Mouse (Mus musculus) effector memory CD4-positive, alpha-beta T cell, adult 5 months (primary cell): Measurements from ENCODE around the gene Taf1d. TPM values are rescaled to one million over a fixed set of nuclear protein-coding genes. Genes with fewer than 3 reads are reported as not detected.

ENCODE experiments used
- polyA plus RNA-seq: library from polyadenylated mRNA; unstranded; fragments of 100-300 nt; shearing (Covaris generic); gene quantifications from one replicate; pipeline ENCODE4 v1.2.1, GENCODE M21; 2017

Taf1d gene
- polyA plus RNA-seq: 129 TPM

DNA sequence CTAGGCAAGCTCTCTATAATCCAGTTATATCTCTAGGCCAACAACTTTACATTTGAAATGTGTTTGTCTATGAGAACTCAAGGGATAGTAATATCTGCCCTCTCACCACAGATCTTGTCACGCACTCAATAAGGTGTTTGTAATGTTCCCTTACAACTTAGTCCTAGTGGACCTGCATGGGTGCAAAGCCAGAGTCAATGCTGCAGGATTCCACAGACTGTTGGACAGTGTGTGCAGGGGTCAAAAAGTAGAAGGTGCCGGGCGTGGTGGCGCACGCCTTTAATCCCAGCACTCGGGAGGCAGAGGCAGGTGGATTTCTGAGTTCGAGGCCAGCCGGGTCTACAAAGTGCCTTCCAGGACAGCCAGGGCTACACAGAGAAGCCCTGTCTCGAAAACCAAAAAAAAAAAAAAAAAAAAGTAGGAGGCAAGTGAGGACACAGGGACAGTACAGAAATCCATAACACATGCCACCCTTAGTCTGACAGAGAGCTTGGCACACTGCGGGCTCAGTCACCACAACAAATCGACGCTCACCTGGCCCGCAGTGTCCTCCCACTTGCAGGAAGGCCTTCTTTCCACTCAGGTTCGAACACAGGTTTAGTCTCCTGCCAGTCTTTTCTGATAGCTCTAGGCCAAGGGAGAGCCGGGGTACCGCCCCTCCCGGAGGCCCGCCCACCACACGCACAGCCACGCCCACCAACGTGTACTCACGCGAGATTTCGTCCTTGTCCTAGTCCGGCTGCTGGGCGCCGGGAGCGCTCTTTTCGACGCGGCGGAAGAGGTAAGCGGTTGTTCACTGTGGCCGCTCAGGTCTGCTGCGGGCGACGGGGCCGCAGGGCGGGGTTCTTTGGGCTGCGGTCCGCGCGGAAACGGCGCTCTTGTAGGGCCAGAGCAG, at the start of gene Taf1d:
Taf1d (plus strand) TSS at position 712 of the 895 bp plus-strand sequence.

DNA sequence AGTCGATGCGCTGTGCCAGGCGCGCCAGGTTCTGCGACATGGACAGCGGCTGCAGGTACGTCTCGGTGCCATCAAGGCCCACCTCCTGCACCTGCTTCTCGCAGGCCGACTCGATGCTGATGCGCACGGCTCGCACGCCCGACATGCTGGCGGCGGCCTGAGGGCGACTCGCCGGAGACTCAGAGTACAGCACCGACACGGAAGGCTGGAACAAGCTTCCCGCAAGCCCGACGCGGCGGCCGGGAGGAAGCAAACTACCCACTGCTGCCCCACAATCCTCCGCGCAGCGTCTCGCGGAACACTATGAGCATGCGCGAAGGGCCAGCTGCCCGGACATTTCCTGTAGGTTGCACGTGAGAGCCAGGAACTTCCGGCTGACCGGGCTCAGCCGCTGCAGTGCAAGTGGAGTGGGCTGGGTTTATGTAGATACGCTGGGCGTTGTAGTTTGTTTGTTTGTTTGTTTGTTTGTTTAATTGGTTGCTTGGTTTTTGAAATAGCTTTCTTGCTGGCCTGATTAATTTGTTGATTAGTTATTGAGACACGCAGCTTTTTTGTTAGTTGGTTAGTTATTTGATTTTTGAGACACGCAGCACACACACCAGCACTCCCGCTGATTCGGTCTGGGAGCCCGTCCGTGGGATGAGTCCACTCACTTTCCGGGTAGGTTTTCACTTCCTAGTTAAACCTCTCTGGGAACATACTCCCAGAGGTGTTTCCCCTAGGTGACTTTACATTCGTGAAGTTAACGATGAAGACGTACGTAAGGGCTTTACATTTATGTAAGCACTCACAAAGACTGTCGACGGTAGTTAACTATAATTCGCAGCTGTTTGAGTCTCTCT, 26.1 kb upstream of the Taf1d start, which contains the start of gene Med17:
Med17 (minus strand) TSS at position 283 of the 842 bp plus-strand sequence.

DNA sequence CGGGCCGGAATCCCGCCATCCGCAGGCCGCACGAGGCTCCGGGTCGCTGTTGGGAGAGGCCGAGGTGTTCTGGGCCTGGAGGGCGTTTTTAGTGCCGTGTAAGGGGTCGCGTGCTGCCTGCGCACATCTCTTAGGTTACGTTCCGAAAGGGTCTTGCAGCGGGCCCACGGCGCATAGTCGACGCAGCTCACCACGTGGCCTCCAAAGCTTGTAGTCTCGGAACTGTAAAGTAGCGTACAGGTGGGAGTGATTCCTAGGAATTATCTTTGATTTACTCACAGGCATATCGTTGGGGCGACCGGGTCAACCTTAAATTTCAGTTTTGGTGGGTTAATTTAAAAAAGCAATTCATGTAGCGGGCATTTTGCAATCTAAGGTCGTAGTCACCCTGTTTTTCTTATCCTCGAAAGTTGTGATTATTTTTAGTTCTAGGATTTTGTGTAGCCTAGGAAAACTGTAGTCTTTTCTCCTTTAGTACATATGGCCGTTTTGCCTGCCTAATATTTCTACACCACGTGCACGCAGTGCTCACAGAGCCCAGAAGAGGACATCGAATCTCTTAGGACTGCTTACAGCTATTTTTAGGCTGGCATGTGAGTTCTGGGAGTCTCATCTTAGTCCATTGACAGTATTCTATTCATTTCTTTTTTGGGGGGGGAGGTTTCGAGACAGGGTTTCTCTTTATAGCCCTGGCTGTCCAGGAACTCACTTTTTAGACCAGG, 545 bp downstream of the Taf1d start, which contains the start of gene 4931406C07Rik:
4931406C07Rik (minus strand) TSS at position 51 of the 722 bp plus-strand sequence.

DNA sequence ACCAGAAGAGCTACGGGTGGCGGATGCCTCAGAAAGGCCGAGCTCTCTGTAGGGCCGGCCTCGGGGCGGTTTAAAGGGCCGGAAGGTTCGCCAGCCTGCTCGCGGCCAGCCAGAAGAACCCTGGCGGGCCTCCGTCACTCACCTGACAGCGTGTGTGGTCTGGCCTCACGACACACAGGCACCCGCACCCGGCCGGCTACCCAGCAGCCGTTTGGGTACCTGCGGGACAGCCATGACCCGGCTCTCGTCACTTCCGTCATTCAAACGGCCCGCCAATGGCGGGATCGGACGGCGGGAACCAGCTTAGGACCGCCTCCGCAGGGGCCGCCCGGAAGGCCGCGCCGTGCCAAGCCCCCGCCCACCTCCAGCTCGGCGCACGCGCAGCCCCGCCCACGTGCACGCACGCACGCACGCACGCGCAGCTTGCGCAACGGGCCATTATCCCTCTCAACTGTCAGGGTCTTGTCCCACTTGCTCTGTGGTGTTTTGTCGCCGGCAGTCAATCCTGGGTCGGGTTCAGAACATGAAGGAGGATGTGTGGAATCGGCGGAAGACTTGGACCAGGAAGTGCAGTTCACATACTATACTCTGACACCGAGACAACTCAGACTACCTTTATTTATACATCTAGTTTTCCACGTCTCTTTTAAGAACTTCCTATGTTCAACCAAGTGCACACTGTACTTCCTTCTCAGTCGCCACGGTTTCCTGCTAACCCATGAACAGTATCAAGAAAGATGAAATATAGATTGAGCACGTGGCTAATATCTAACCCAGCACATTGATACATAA, 51.7 kb downstream of the Taf1d start, which contains the start of gene Cep295:
Cep295 (minus strand) TSS at position 305 of the 792 bp plus-strand sequence.

Other genes starting within 250 kb of the Taf1d start
- gene Hephl1, start 194.1 kb upstream of the Taf1d start, polyA plus RNA-seq: not detected
- not detected for gene Vstm5, start 67.2 kb upstream of the Taf1d start, polyA plus RNA-seq
- 36.8 TPM for gene Med17, start 26.3 kb upstream of the Taf1d start, polyA plus RNA-seq
- 1.6 TPM for gene 4931406C07Rik, start 234 bp downstream of the Taf1d start, polyA plus RNA-seq
- 18.2 TPM for gene Cep295, start 51.6 kb downstream of the Taf1d start, polyA plus RNA-seq
- gene Smco4, start 187.2 kb downstream of the Taf1d start, polyA plus RNA-seq: 88.7 TPM